Mouse (Mus musculus) olfactory bulb, adult 2 months (tissue): ENCODE measurements at regions not wholly inside any gene's neighbourhood (a gene's known extent, or its start where the extent isn't known, plus 50 kb on each side); places are given as distances from the start of the nearest gene placed in this dataset.

Source experiments
- CTCF ChIP-seq: fragments of 200-500 bp; IDR thresholded peaks from 2 replicates; pipeline ENCODE4 v1.5.1; 2012; ENCODE audit warnings: low read depth, mild to moderate bottlenecking, low read length, moderate library complexity; ENCODE audit not compliant: insufficient read depth
- POLR2A ChIP-seq: fragments of 200-500 bp; IDR thresholded peaks from 2 replicates; pipeline ENCODE4 v1.6.1; 2012; ENCODE audit warnings: mild to moderate bottlenecking, low read depth, low read length, moderate library complexity; ENCODE audit not compliant: insufficient read depth

DNA sequence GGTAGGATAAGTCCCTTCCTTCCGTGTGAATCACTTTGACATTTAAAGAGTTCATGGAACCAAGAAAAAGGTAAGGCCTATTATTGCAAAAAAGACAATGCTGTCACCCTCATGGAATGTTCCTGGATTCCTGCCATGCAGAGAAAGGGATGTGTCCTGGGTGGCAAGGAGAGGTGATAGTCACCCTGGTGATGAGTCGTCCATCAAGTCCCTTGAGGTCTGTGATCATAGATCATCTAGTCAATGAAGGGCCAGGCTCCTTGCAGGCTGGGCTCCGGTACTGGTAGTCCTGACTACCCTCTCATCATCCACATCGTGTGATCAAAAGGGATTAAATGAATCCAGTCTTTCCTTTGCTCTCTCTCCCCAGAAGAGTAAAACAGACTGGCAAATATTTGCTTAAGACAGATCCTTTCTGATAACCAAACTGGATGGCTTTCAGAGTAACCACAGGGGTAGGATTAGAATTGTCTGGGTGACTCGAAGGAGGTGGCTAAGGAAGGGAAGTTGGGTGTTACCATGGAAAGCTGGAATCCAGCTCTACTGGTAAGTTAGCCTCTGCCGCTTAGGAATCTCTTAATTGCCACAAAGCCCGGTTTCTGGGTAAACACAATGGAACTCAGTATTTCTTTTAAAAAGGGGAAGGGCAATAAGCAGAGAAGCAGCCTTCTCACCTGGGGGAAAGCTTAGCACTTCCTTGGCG is 253.2 kb downstream of the Ikzf2 start:
- TF ChIP-seq CTCF (no peak), POLR2A (no peak)
